Mouse (Mus musculus): Measurements from ENCODE around the gene Tceanc2. TPM values are rescaled to one million over a fixed set of nuclear protein-coding genes. Genes with fewer than 3 reads are reported as not detected.

Tceanc2 gene
- polyA plus RNA-seq, 1 experiment, result 15.6 TPM

DNA sequence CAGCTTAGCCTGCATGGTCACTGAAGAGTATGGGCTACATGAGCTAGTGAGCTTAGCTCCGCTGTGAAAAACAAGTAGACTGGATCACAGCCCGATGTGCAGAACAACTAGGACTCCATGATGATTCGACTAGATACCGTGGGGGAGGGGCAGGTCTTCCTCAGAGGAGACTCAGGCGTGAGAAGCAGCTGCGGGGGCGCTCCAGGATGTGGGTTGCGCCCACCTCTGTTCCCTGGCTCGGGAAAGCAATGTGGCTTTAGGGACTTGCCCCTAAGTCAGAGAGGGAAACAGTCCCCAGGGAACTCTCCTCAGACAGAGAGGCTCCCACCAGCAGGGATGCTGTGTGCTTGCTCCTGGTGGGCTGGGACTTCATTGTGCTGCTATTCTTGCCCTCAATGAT, 48.4 kb downstream of the Tceanc2 start:
- Histone ChIP-seq H3K36me3 (ENCODE audit: control insufficient read depth, insufficient read depth) (no peaks in the 10 kb centered on the region), H3K27me3 (ENCODE audit: control insufficient read depth, insufficient read depth, insufficient read length) (no peaks in the 10 kb centered on the region), H3ac (ENCODE audit: control insufficient read depth, insufficient read length, low read depth) (no peak overlapping the region), H3K4me3 (ENCODE audit: insufficient read depth, poor library complexity, severe bottlenecking) (no peak overlapping the region), H3K79me3 (ENCODE audit: low read depth) (no peaks in the 10 kb centered on the region), H3K79me2 (ENCODE audit: control insufficient read depth, insufficient read depth) (no peaks in the 10 kb centered on the region)
- TF ChIP-seq MYOD1 (IDR thresholded peaks at IDR 0.05; ENCODE audit: control insufficient read depth, insufficient read length, low read depth) (no peak), MYOG (IDR thresholded peaks at IDR 0.05; ENCODE audit: control insufficient read depth, extremely low read depth, insufficient read length) (no peak), FOSL1 (IDR thresholded peaks at IDR 0.05; ENCODE audit: insufficient read depth, low read length, poor library complexity, severe bottlenecking) (no peak), CEBPB (IDR thresholded peaks at IDR 0.05; ENCODE audit: low read depth) (no peak), CTCF (IDR thresholded peaks at IDR 0.05; ENCODE audit: control insufficient read depth, insufficient read depth, insufficient read length) (no peak), MAX (IDR thresholded peaks at IDR 0.05) (no peak), USF1 (IDR thresholded peaks at IDR 0.05; ENCODE audit: low read depth) (no peak)

DNA sequence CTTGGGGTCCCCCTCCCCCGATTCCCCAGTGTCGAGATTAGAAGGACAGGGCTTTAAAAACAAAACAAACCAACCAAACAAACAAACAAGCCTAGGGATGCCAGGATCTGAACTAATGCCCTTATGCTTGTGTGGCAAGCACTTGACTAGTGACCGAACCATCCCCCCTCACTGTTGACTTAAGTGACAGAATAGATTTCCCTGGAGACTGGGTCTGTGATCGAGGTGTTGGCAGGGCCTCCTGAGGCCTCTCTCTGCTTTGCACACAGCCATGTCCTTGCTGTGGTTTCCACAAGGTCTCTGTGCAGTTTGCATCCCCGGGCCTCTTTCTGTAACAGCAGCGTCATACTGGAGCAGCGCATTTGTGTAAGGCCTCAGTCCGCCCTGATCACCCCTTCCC, 49.5 kb downstream of the Tceanc2 start:
- H3K79me2 ChIP-seq (ENCODE audit: control insufficient read depth, insufficient read depth), result no peaks in the 10 kb centered on the region
- no peaks in the 10 kb centered on the region for H3K36me3 ChIP-seq (ENCODE audit: control insufficient read depth, insufficient read depth)
- H3K79me3 ChIP-seq (ENCODE audit: low read depth), result no peaks in the 10 kb centered on the region
- no peaks in the 10 kb centered on the region for H3K27me3 ChIP-seq (ENCODE audit: control insufficient read depth, insufficient read depth, insufficient read length)
- no peak overlapping the region for H3K4me3 ChIP-seq (ENCODE audit: insufficient read depth, poor library complexity, severe bottlenecking)
- TF ChIP-seq MYOG (IDR thresholded peaks at IDR 0.05; ENCODE audit: control insufficient read depth, extremely low read depth, insufficient read length), result no peak
- no peak for TF ChIP-seq CTCF (IDR thresholded peaks at IDR 0.05; ENCODE audit: control insufficient read depth, insufficient read depth, insufficient read length)
- TF ChIP-seq CEBPB (IDR thresholded peaks at IDR 0.05; ENCODE audit: low read depth), result no peak
- TF ChIP-seq USF1 (IDR thresholded peaks at IDR 0.05; ENCODE audit: low read depth), result no peak
- TF ChIP-seq FOSL1 (IDR thresholded peaks at IDR 0.05; ENCODE audit: insufficient read depth, low read length, poor library complexity, severe bottlenecking), result no peak
- no peak for TF ChIP-seq MYOD1 (IDR thresholded peaks at IDR 0.05; ENCODE audit: control insufficient read depth, insufficient read length, low read depth)
- no peak for TF ChIP-seq MAX (IDR thresholded peaks at IDR 0.05)
- no peak overlapping the region for H3ac ChIP-seq (ENCODE audit: control insufficient read depth, insufficient read length, low read depth)

DNA sequence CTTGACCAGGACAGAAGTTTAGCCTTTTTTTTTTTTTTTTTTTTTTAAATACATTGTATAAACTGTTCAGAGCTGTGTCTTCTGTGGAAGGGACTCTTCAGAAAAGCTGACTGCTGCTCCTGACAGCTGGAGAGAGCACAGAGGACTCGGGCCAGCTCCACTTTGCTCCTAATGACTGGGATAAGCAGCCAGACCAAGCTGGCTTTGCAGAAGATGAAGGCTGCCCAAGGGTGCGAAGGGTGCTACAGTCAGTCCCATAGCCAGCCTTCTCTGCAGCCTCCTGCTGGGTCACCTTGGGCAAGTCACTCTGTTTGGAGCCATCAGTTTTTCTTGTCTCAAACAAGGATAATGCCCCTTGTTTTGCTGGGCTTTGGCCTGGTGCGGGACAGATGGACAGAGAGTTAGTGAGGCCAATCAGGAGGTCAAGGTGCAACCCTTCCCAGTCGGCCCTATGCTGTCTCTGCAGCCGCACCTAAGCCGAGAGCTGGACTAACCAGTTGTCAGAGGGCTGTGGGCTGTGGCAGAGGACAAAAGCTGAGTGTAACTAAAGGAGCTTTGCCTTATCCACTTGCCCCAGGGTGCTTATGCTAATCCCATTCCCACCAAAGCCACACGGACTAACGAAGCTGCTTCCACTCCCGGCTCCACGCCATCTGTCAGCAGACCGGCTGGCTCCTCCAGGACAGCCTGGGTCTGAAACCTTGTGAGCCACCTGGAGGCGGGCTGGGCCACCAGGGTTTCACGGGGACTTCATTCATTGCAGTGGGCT, 50.8 kb downstream of the Tceanc2 start:
- H3K27me3 ChIP-seq (ENCODE audit: control insufficient read depth, insufficient read depth, insufficient read length), result no peaks in the 10 kb centered on the region
- no peaks in the 10 kb centered on the region for H3K36me3 ChIP-seq (ENCODE audit: control insufficient read depth, insufficient read depth)
- no peak overlapping the region for H3ac ChIP-seq (ENCODE audit: control insufficient read depth, insufficient read length, low read depth)
- H3K79me2 ChIP-seq (ENCODE audit: control insufficient read depth, insufficient read depth), result no peaks in the 10 kb centered on the region
- H3K4me3 ChIP-seq (ENCODE audit: insufficient read depth, poor library complexity, severe bottlenecking), result no peak overlapping the region
- H3K79me3 ChIP-seq (ENCODE audit: low read depth), result no peaks in the 10 kb centered on the region
- no peak for TF ChIP-seq MAX (IDR thresholded peaks at IDR 0.05)
- no peak for TF ChIP-seq FOSL1 (IDR thresholded peaks at IDR 0.05; ENCODE audit: insufficient read depth, low read length, poor library complexity, severe bottlenecking)
- no peak for TF ChIP-seq MYOD1 (IDR thresholded peaks at IDR 0.05; ENCODE audit: control insufficient read depth, insufficient read length, low read depth)
- TF ChIP-seq MYOG (IDR thresholded peaks at IDR 0.05; ENCODE audit: control insufficient read depth, extremely low read depth, insufficient read length), result no peak
- TF ChIP-seq CTCF (IDR thresholded peaks at IDR 0.05; ENCODE audit: control insufficient read depth, insufficient read depth, insufficient read length), result no peak
- TF ChIP-seq USF1 (IDR thresholded peaks at IDR 0.05; ENCODE audit: low read depth), result no peak

DNA sequence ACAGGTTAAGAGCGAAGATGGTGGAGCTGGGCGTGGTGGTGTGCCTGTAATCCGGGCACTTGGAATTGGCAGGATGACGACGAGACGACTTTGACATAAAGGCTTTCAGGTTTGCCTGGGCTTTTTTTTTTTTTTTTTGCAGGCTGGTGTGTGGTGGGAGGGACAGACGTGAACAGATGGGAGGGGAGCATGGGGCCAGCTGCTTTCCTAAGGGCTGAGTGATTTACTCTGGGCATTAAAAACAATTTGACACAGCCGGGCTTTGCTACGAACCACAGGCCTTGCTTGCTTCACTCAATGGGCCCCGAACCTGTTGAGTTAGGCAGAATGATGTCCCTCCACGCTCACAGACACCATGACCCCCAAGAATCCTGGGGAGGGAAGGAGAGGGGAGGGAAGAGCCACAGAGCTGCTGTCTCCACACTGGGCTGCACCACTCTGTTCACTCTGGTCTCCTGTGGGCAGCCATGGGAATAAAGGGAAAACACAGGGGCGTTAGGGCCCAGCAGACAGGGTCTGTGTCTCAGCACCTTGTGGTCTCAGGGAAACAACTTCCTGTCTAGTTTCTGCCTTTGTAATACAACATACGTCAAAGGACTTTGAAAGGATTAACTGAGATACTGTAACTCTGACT, 51.9 kb downstream of the Tceanc2 start:
- Histone ChIP-seq H3ac (ENCODE audit: control insufficient read depth, insufficient read length, low read depth) (no peak overlapping the region), H3K79me3 (ENCODE audit: low read depth) (no peaks in the 10 kb centered on the region), H3K4me3 (ENCODE audit: insufficient read depth, poor library complexity, severe bottlenecking) (no peak overlapping the region), H3K36me3 (ENCODE audit: control insufficient read depth, insufficient read depth) (no peaks in the 10 kb centered on the region), H3K27me3 (ENCODE audit: control insufficient read depth, insufficient read depth, insufficient read length) (no peaks in the 10 kb centered on the region), H3K79me2 (ENCODE audit: control insufficient read depth, insufficient read depth) (no peaks in the 10 kb centered on the region)
- no peak for TF ChIP-seq MYOD1 (IDR thresholded peaks at IDR 0.05; ENCODE audit: control insufficient read depth, insufficient read length, low read depth)
- no peak for TF ChIP-seq CEBPB (IDR thresholded peaks at IDR 0.05; ENCODE audit: low read depth)

DNA sequence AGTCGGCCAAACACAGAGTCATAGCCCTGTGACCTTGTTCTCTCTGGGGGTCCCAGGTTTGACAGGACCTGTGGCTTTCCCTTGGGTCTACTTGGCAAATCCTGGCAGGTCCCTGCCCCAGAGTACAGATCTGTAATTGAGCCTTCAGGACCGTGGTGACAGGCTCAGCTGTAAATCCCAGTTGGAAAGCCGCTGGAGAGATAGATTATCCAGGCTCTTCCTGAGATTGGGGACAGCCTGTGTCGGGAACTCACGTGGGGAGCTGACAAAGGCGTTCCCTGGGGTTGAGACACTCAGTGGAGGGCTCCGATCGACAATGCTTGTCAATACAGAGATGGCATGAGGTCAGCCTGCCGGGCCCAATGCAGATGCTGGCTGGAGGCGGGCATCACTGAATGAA, 52.5 kb downstream of the Tceanc2 start:
- no peaks in the 10 kb centered on the region for H3K27me3 ChIP-seq (ENCODE audit: control insufficient read depth, insufficient read depth, insufficient read length)
- H3K79me2 ChIP-seq (ENCODE audit: control insufficient read depth, insufficient read depth), result no peaks in the 10 kb centered on the region
- no peak for TF ChIP-seq CEBPB (IDR thresholded peaks at IDR 0.05; ENCODE audit: low read depth)
- no peak for TF ChIP-seq FOSL1 (IDR thresholded peaks at IDR 0.05; ENCODE audit: insufficient read depth, low read length, poor library complexity, severe bottlenecking)
- TF ChIP-seq CTCF (IDR thresholded peaks at IDR 0.05; ENCODE audit: control insufficient read depth, insufficient read depth, insufficient read length), result no peak
- TF ChIP-seq USF1 (IDR thresholded peaks at IDR 0.05; ENCODE audit: low read depth), result no peak
- TF ChIP-seq MYOG (IDR thresholded peaks at IDR 0.05; ENCODE audit: control insufficient read depth, extremely low read depth, insufficient read length), result no peak
- TF ChIP-seq MYOD1 (IDR thresholded peaks at IDR 0.05; ENCODE audit: control insufficient read depth, insufficient read length, low read depth), result no peak
- TF ChIP-seq MAX (IDR thresholded peaks at IDR 0.05), result no peak
- no peak overlapping the region for H3K4me3 ChIP-seq (ENCODE audit: insufficient read depth, poor library complexity, severe bottlenecking)
- no peak overlapping the region for H3ac ChIP-seq (ENCODE audit: control insufficient read depth, insufficient read length, low read depth)
- no peaks in the 10 kb centered on the region for H3K36me3 ChIP-seq (ENCODE audit: control insufficient read depth, insufficient read depth)
- H3K79me3 ChIP-seq (ENCODE audit: low read depth), result no peaks in the 10 kb centered on the region
